Mouse (Mus musculus) kidney, adult 2 months (tissue): ENCODE measurements around the gene Casc3.

Source experiments
- CTCF ChIP-seq: fragments of 200-500 bp; conservative IDR thresholded peaks from 2 replicates; pipeline ENCODE4 v1.5.1; 2011; ENCODE audit warnings: low read depth, mild to moderate bottlenecking, control low read depth, low read length, moderate library complexity, mixed read lengths; ENCODE audit not compliant: insufficient read depth, insufficient read length
- POLR2A ChIP-seq: fragments of 200-500 bp; IDR thresholded peaks from one replicate; pipeline ENCODE4 v1.6.1; 2011; ENCODE audit warnings: low read depth, low read length, control low read depth

GRCm38 (mm10) chr11:98846016-98846415 is 41.3 kb downstream of the Casc3 start:
- TF ChIP-seq POLR2A, result no peak
- no peak for TF ChIP-seq CTCF
